Mouse (Mus musculus): ENCODE results near the gene Slc35e3.

Slc35e3 gene

GRCm38 (mm10) chr10:117777103-117777470, 30.9 kb upstream of the Slc35e3 start:
- in situ Hi-C loops (cut with MboI; ENCODE audit: low sequenced_read_pairs) = no loop called here

- in situ Hi-C loops (cut with MboI; ENCODE audit: low sequenced_read_pairs) = no loop called here
Observed at GRCm38 (mm10) chr10:117776281-117777102, 30.3 kb upstream of the Slc35e3 start.

- in situ Hi-C loops (cut with MboI; ENCODE audit: low sequenced_read_pairs) = no loop called here
Observed at GRCm38 (mm10) chr10:117775401-117776144, 29.4 kb upstream of the Slc35e3 start.

GRCm38 (mm10) chr10:117774817-117775120, 28.6 kb upstream of the Slc35e3 start:
- in situ Hi-C loops (cut with MboI; ENCODE audit: low sequenced_read_pairs) = no loop called here

- in situ Hi-C loops (cut with MboI; ENCODE audit: low sequenced_read_pairs) = no loop called here
Observed at GRCm38 (mm10) chr10:117774011-117774816, 28.0 kb upstream of the Slc35e3 start.

GRCm38 (mm10) chr10:117773106-117773720, 27.0 kb upstream of the Slc35e3 start:
- in situ Hi-C loops (cut with MboI; ENCODE audit: low sequenced_read_pairs) = no loop called here

GRCm38 (mm10) chr10:117772364-117773105, 26.4 kb upstream of the Slc35e3 start:
- in situ Hi-C loops (cut with MboI; ENCODE audit: low sequenced_read_pairs) = no loop called here

- in situ Hi-C loops (cut with MboI; ENCODE audit: low sequenced_read_pairs) = no loop called here
Observed at GRCm38 (mm10) chr10:117771131-117771510, 25.0 kb upstream of the Slc35e3 start.

- in situ Hi-C loops (cut with MboI; ENCODE audit: low sequenced_read_pairs) = no loop called here
Observed at GRCm38 (mm10) chr10:117770286-117771130, 24.3 kb upstream of the Slc35e3 start.

GRCm38 (mm10) chr10:117769541-117770285, 23.5 kb upstream of the Slc35e3 start:
- in situ Hi-C loops (cut with MboI; ENCODE audit: low sequenced_read_pairs) = no loop called here

- in situ Hi-C loops (cut with MboI; ENCODE audit: low sequenced_read_pairs) = no loop called here
Observed at GRCm38 (mm10) chr10:117768141-117768440, 21.9 kb upstream of the Slc35e3 start.

GRCm38 (mm10) chr10:117767286-117768140, 21.3 kb upstream of the Slc35e3 start:
- in situ Hi-C loops (cut with MboI; ENCODE audit: low sequenced_read_pairs) = no loop called here

- in situ Hi-C loops (cut with MboI; ENCODE audit: low sequenced_read_pairs) = no loop called here
Observed at GRCm38 (mm10) chr10:117766896-117767160, 20.7 kb upstream of the Slc35e3 start.

GRCm38 (mm10) chr10:117766111-117766895, 20.1 kb upstream of the Slc35e3 start:
- in situ Hi-C loops (cut with MboI; ENCODE audit: low sequenced_read_pairs) = no loop called here

GRCm38 (mm10) chr10:117765116-117765894, 19.1 kb upstream of the Slc35e3 start:
- in situ Hi-C loops (cut with MboI; ENCODE audit: low sequenced_read_pairs) = no loop called here

GRCm38 (mm10) chr10:117764598-117764997, 18.4 kb upstream of the Slc35e3 start:
- in situ Hi-C loops (cut with MboI; ENCODE audit: low sequenced_read_pairs) = no loop called here

All from CH12F3 (cell line).